Mouse (Mus musculus) olfactory bulb, adult 2 months (tissue): Measurements from ENCODE around the gene Bdh1.

Experiments used
- CTCF ChIP-seq: fragments of 200-500 bp; IDR thresholded peaks from 2 replicates; pipeline ENCODE4 v1.5.1; 2012; ENCODE audit warnings: low read depth, mild to moderate bottlenecking, low read length, moderate library complexity; ENCODE audit not compliant: insufficient read depth
- POLR2A ChIP-seq: fragments of 200-500 bp; IDR thresholded peaks from 2 replicates; pipeline ENCODE4 v1.6.1; 2012; ENCODE audit warnings: mild to moderate bottlenecking, low read depth, low read length, moderate library complexity; ENCODE audit not compliant: insufficient read depth

- TF ChIP-seq POLR2A (no peak), CTCF (no peak)
Measured at GRCm38 (mm10) chr16:31464953-31465352, 42.9 kb downstream of the Bdh1 start.
